In the genomic region with DNA sequence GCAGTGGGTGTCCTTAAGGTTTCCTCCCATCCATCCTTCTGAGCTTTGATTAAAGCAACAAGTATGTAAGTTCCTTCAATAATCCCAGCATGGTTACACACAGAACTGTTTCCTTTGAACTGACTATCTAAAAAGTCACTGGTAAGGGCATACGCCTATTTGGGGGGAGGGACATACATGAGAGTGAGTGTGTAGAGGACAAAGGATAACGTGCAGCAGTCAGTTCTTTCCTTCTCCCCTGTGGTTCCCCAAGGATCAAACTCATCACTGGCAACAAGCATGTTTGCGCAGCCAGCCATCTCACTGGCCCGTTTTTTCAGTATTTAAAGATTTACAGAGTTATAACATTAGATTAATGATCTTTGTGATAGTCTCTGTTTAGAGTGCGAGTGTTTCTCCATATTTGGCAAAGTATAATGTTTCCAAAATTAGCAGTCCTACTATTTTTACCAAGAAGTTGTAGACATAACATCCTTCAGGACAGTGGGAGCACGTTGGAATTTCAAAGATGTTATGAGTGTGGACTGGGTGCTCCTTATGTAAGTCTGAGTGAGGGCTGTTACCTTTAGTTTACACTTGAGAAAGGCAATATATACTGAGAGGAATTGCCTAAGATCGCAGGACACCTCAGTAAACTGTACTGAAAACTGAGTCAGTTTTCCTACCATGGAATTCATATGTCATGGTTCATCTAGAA, we compare ENCODE assay signal across 30 mouse cellular contexts.
A peak's percentile ranks its signal among the peaks of the same experiment; 100 is the strongest.
DNase-seq lines count a peak whose midpoint lies in the region; ATAC-seq lines count a peak whose summit lies in the region.
"Had no signal": no experiment of that assay in that cellular context is flagged by ENCODE, and none has a peak within 500 bp of the region (broad histone marks: within the 10 kb centered on the region; RNA-seq: fewer than 3 reads in every experiment).

No protein-coding gene starts in this region.

- H3K9ac ChIP-seq in forebrain, embryonic 13.5 days = no peak overlapping the region
- H3K9ac ChIP-seq in lung, embryonic 15.5 days = no peak overlapping the region
- no peak overlapping the region for H3K9ac ChIP-seq in limb, embryonic 13.5 days
- H3K9ac ChIP-seq: embryonic facial prominence, embryonic 15.5 days; heart, embryonic 12.5 days; hindbrain, embryonic 13.5 days; limb, embryonic 15.5 days; liver, embryonic 13.5 days; neural tube, embryonic 15.5 days had no signal

- 0 out of 2 replicates have a peak overlapping the region, but pooled peaks have one; percentile 12 for H3K27ac ChIP-seq in forebrain, embryonic 10.5 days
- no peak overlapping the region for H3K27ac ChIP-seq in forebrain, embryonic 13.5 days
- peak overlapping the region; percentile 71 for H3K27ac ChIP-seq in lung, embryonic 15.5 days
- peak overlapping the region; percentile 22; the same call in 1 of the 2 replicates for H3K27ac ChIP-seq in limb, embryonic 13.5 days
- H3K27ac ChIP-seq: embryonic facial prominence, embryonic 10.5 days; embryonic facial prominence, embryonic 15.5 days; hindbrain, embryonic 13.5 days; left cerebral cortex, adult 2 months; limb, embryonic 15.5 days; liver, embryonic 13.5 days; macrophage; neural tube, embryonic 15.5 days had no signal

- no peak for DNase-seq in forebrain, embryonic 10.5 days (ENCODE audit: extremely low spot score, low spot score)
- DNase-seq in lung, postnatal 36 days = no peak
- no peak for DNase-seq in layer of hippocampus, postnatal 25 days (ENCODE audit: extremely low spot score in 1 of 2, low spot score in 1 of 2)
- no peak for DNase-seq in gastrocnemius, postnatal 25 days
- DNase-seq: adrenal gland, adult 8-10 months; cerebellum, adult 2 months; cerebellum, postnatal 14 days; gastrocnemius, postnatal 36 days; heart, adult 18-20 months; heart, postnatal 4 days; kidney, adult 2 months; kidney, postnatal 10 days; liver, embryonic 13.5 days; lung, adult 18-20 months; midbrain, embryonic 14.5 days; spleen, adult 18-20 months had no signal

- no peaks in the 10 kb centered on the region for H3K9me3 ChIP-seq in forebrain, embryonic 10.5 days
- no peaks in the 10 kb centered on the region for H3K9me3 ChIP-seq in forebrain, embryonic 13.5 days (replicated peaks)
- H3K9me3 ChIP-seq in lung, embryonic 15.5 days = no peaks in the 10 kb centered on the region
- H3K9me3 ChIP-seq in limb, embryonic 13.5 days = no peaks in the 10 kb centered on the region
- H3K9me3 ChIP-seq: embryonic facial prominence, embryonic 10.5 days; embryonic facial prominence, embryonic 15.5 days; heart, embryonic 12.5 days; hindbrain, embryonic 13.5 days; limb, embryonic 15.5 days; liver, embryonic 13.5 days; neural tube, embryonic 15.5 days had no signal

- H3K4me2 ChIP-seq in forebrain, embryonic 13.5 days = no peak overlapping the region
- no peak overlapping the region for H3K4me2 ChIP-seq in lung, embryonic 15.5 days
- H3K4me2 ChIP-seq in limb, embryonic 13.5 days (replicated peaks) = no peak overlapping the region
- H3K4me2 ChIP-seq: embryonic facial prominence, embryonic 15.5 days; heart, embryonic 12.5 days; hindbrain, embryonic 13.5 days; limb, embryonic 15.5 days; liver, embryonic 13.5 days; neural tube, embryonic 15.5 days had no signal

- H3K4me3 ChIP-seq in forebrain, embryonic 10.5 days = no peak overlapping the region
- H3K4me3 ChIP-seq in forebrain, embryonic 13.5 days = no peak overlapping the region
- H3K4me3 ChIP-seq in lung, embryonic 15.5 days = no peak overlapping the region
- no peak overlapping the region for H3K4me3 ChIP-seq in limb, embryonic 13.5 days
- H3K4me3 ChIP-seq: embryonic facial prominence, embryonic 10.5 days; embryonic facial prominence, embryonic 15.5 days; heart, embryonic 12.5 days; hindbrain, embryonic 13.5 days; left cerebral cortex, adult 2 months; limb, embryonic 15.5 days; liver, embryonic 13.5 days; neural tube, embryonic 15.5 days had no signal

- H3K4me1 ChIP-seq in forebrain, embryonic 10.5 days = peaks cover 17% of the 10 kb centered on the region
- no peaks in the 10 kb centered on the region for H3K4me1 ChIP-seq in forebrain, embryonic 13.5 days
- H3K4me1 ChIP-seq in lung, embryonic 15.5 days = peaks cover 12% of the 10 kb centered on the region
- peaks cover 39% of the 10 kb centered on the region for H3K4me1 ChIP-seq in limb, embryonic 13.5 days
- H3K4me1 ChIP-seq: heart, embryonic 12.5 days; liver, embryonic 13.5 days had no signal

- H3K27me3 ChIP-seq in forebrain, embryonic 10.5 days (ENCODE audit: poor library complexity, severe bottlenecking) = no peaks in the 10 kb centered on the region
- no peaks in the 10 kb centered on the region for H3K27me3 ChIP-seq in forebrain, embryonic 13.5 days
- H3K27me3 ChIP-seq in lung, embryonic 15.5 days = no peaks in the 10 kb centered on the region
- H3K27me3 ChIP-seq in limb, embryonic 13.5 days = no peaks in the 10 kb centered on the region
- H3K27me3 ChIP-seq: CH12.LX; embryonic facial prominence, embryonic 15.5 days; heart, embryonic 12.5 days; hindbrain, embryonic 13.5 days; limb, embryonic 15.5 days; liver, embryonic 13.5 days; neural tube, embryonic 15.5 days had no signal

- ATAC-seq in forebrain, embryonic 13.5 days = no peak
- peak; percentile 70; the same call in 1 of the 2 replicates for ATAC-seq in lung, embryonic 15.5 days (ENCODE audit: borderline replicate concordance, extremely low read depth, low FRiP score, low TSS enrichment)
- no peak for ATAC-seq in limb, embryonic 13.5 days (ENCODE audit: low FRiP score, low read depth)
- ATAC-seq: activated CD4-positive, CD25-positive, alpha-beta regulatory T cell, adult 4 months; forebrain, embryonic 14.5 days had no signal

- no peaks in the 10 kb centered on the region for H3K36me3 ChIP-seq in forebrain, embryonic 10.5 days (replicated peaks)
- no peaks in the 10 kb centered on the region for H3K36me3 ChIP-seq in forebrain, embryonic 13.5 days (ENCODE audit: poor library complexity, severe bottlenecking)
- H3K36me3 ChIP-seq in lung, embryonic 15.5 days = no peaks in the 10 kb centered on the region
- no peaks in the 10 kb centered on the region for H3K36me3 ChIP-seq in limb, embryonic 13.5 days
- H3K36me3 ChIP-seq: embryonic facial prominence, embryonic 10.5 days; embryonic facial prominence, embryonic 15.5 days; heart, embryonic 12.5 days; hindbrain, embryonic 13.5 days; limb, embryonic 15.5 days; liver, embryonic 13.5 days; neural tube, embryonic 15.5 days had no signal

- WGBS in forebrain, embryonic 10.5 days = 89% methylated on average over 7 of the region's 7 CpGs
- 77% methylated on average over 7 of the region's 7 CpGs for WGBS in forebrain, embryonic 13.5 days
- 42% methylated on average over 7 of the region's 7 CpGs for WGBS in lung, embryonic 15.5 days
- WGBS in limb, embryonic 13.5 days = 69% methylated on average over 7 of the region's 7 CpGs
